Mouse (Mus musculus): ENCODE measurements around the gene Gm3854. TPM values are rescaled to one million over a fixed set of nuclear protein-coding genes. Genes with fewer than 3 reads are reported as not detected.

Gene Gm3854
- polyA plus RNA-seq, 1 experiment = 0.63 TPM

- DNase-seq (ENCODE audit: low spot score) = no peak
These were observed 43.4 kb downstream of the Gm3854 start for GRCm38 (mm10) chr7:6386995-6387394.

DNA sequence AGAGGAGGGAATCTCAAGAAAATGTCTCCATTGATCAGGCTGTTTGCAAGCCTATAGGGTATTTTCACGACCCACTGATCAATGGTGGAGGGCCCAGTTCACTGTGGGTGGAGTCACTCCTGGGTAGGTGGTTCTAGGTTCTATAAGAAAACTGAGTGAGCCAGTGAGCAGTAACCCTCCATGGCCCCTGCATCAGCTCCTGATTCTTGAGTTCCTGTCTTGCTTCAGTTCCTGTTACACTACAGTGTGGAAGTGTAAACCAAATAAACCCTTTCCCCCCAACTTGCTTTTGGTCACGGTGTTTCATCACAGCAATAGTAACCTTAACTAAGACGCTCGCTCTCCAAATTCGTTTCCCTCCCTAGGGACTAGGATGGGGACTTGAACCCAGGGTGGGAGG is 45.4 kb downstream of the Gm3854 start:
- no peak for DNase-seq (ENCODE audit: low spot score)

DNA sequence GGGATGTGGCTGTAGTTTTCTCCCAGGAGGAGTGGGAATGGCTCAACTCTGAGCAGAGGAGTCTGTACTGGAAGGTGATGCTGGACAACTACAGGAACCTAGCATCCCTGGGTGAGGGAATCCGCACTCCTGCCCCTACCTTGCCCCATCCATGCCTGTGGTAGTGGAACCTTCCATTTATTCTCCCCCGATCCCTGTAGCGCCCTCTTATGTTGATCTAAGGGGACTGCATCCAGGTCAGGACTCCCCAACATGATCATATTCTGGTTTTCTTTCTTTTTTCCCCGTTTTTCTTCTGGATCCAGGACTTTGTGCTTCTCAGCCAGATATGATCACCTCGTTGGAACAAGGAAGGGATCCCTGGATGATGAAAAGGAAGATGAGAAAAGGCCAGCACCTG is 45.9 kb downstream of the Gm3854 start:
- no peak for DNase-seq (ENCODE audit: low spot score)

- DNase-seq (ENCODE audit: low spot score) = no peak
These were observed 54.7 kb downstream of the Gm3854 start, which contains the start of gene Smim17 for GRCm38 (mm10) chr7:6397996-6398975. Smim17 (plus strand) TSS chr7:6398715.

Other genes starting within 250 kb of the Gm3854 start
- 33.4 and 38.5 TPM in 2 replicates for gene Zfp787, start 187.8 kb upstream of the Gm3854 start, polyA plus RNA-seq (2012; rRNA removed)
- 21.3 and 23.1 TPM in 2 replicates for gene Zfp444, start 171.5 kb upstream of the Gm3854 start, polyA plus RNA-seq (2012; rRNA removed)
- not detected in 2 replicates for gene Galp, start 146.7 kb upstream of the Gm3854 start, polyA plus RNA-seq (2012; rRNA removed)
- gene Zscan5b, start 121.5 kb upstream of the Gm3854 start, polyA plus RNA-seq (2012; rRNA removed) = not detected in 2 replicates
- not detected in 2 replicates for gene Epp13, start 91.0 kb upstream of the Gm3854 start, polyA plus RNA-seq (2012; rRNA removed)
- 8.9 and 9.4 TPM in 2 replicates for gene Zfp667, start 57.2 kb upstream of the Gm3854 start, polyA plus RNA-seq (2012; rRNA removed)
- 2.8 TPM in 2 replicates for gene Zfp583, start 12.5 kb upstream of the Gm3854 start, polyA plus RNA-seq (2012; rRNA removed)
- gene Zfp78, start 19.5 kb downstream of the Gm3854 start, polyA plus RNA-seq (2012; rRNA removed) = 2.6 and 3.5 TPM in 2 replicates
- 8.2 and 10.0 TPM in 2 replicates for gene Zfp28, start 39.5 kb downstream of the Gm3854 start, polyA plus RNA-seq (2012; rRNA removed)
- 0.24 and 0.30 TPM in 2 replicates for gene Smim17, start 55.0 kb downstream of the Gm3854 start, polyA plus RNA-seq (2012; rRNA removed)
- 0.03 TPM in 1 of 2 replicates, not detected in the other for gene Gm20715, start 66.5 kb downstream of the Gm3854 start, polyA plus RNA-seq (2012; rRNA removed)
- gene Olfr1344, start 94.9 kb downstream of the Gm3854 start, polyA plus RNA-seq (2012; rRNA removed) = not detected in 2 replicates
- gene Olfr1336, start 112.4 kb downstream of the Gm3854 start, polyA plus RNA-seq (2012; rRNA removed) = not detected in 2 replicates
- gene Olfr1346, start 123.3 kb downstream of the Gm3854 start, polyA plus RNA-seq (2012; rRNA removed) = not detected in 2 replicates
- gene Olfr5, start 143.2 kb downstream of the Gm3854 start, polyA plus RNA-seq (2012; rRNA removed) = not detected in 2 replicates
- gene Olfr1347, start 156.0 kb downstream of the Gm3854 start, polyA plus RNA-seq (2012; rRNA removed) = not detected in 2 replicates
- not detected in 2 replicates for gene Olfr1348, start 165.0 kb downstream of the Gm3854 start, polyA plus RNA-seq (2012; rRNA removed)
- gene Olfr1349, start 179.2 kb downstream of the Gm3854 start, polyA plus RNA-seq (2012; rRNA removed) = not detected in 2 replicates
- not detected in 2 replicates for gene Olfr1350, start 221.1 kb downstream of the Gm3854 start, polyA plus RNA-seq (2012; rRNA removed)